Mouse (Mus musculus) erythroblast, embryonic 14.5 days (primary cell): ENCODE data around the gene Prmt2.

Source experiments
- GATA1 ChIP-seq: IDR thresholded peaks from 2 replicates; pipeline ENCODE4 v1.6.1; 2012; ENCODE audit warnings: low read length, inconsistent platforms, mixed read lengths
- TAL1 ChIP-seq: IDR thresholded peaks from 3 replicates; pipeline ENCODE4 v1.6.1; 2012; ENCODE audit warnings: low read length, inconsistent platforms, mixed read lengths

DNA sequence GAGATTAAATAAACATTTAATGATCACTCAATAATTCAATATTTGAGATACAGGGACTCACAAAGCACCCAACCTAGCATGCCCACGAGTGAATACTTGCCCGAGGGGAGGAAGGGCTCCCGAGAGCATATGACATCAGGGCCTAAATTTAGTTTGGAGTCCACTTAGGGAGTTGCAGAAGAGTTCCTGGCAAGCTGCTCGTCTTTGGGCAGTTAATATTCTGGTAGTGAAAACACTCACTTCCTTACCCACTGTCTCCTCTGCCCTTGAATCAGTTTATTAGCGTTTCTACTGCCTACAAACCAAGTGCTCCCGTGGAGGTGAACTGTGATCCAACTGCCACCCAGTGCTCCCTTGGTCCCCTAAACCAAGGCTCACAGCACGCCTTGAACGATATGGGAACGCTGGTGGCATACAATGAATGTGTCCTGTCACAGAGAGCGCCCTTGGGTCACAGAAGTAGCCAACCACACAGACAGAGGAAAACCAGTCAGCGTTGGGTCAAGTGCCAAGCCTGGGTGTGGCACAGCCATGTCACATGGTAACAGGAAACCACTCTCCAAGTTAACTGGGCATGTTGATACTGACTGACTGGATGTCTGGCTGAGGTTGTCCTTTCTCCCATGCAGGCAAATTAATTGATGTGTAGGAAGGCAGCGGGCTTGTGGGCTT lies 20.2 kb upstream of the Prmt2 start:
- TF ChIP-seq GATA1 (no peak), TAL1 (no peak)
